Mouse (Mus musculus) neural tube, embryonic 14.5 days (tissue): ENCODE results near the gene Dcst1. TPM values are rescaled to one million over a fixed set of nuclear protein-coding genes. Genes with fewer than 3 reads are reported as not detected.

Source experiments
- ATAC-seq: fragments of 200-750 bp; cut with Nextera tagmentation; 2 replicates; pipeline ENCODE4 v1.8.0; 2017; ENCODE audit warnings: low read depth, mild to moderate bottlenecking, moderate TSS enrichment, moderate library complexity
- H3K27ac ChIP-seq: fragments of 300-500 bp; sonication (generic); 2 replicates; pipeline ENCODE4 v1.5.1; 2014; ENCODE audit warnings: low read depth, mild to moderate bottlenecking, control low read depth, low read length, moderate library complexity, mixed read lengths
- H3K27me3 ChIP-seq: fragments of 300-500 bp; sonication (generic); 2 replicates; pipeline ENCODE4 v1.6.1; 2014; ENCODE audit warnings: low read length; ENCODE audit not compliant: control insufficient read depth, insufficient read depth
- H3K36me3 ChIP-seq: fragments of 300-500 bp; sonication (generic); 2 replicates; pipeline ENCODE4 v1.6.1; 2014; ENCODE audit warnings: low read length, mixed read lengths; ENCODE audit not compliant: control insufficient read depth, insufficient read depth
- H3K4me1 ChIP-seq: fragments of 300-500 bp; sonication (generic); 2 replicates; pipeline ENCODE4 v1.6.1; 2014; ENCODE audit warnings: low read length; ENCODE audit not compliant: control insufficient read depth, insufficient read depth
- H3K4me2 ChIP-seq: fragments of 300-500 bp; sonication (generic); 2 replicates; pipeline ENCODE4 v1.6.1; 2014; ENCODE audit warnings: mild to moderate bottlenecking, low read depth, low read length, control low read depth
- H3K4me3 ChIP-seq: fragments of 300-500 bp; sonication (generic); 2 replicates; pipeline ENCODE4 v1.5.1; 2014; ENCODE audit warnings: low read depth, low read length, control low read depth, mixed read lengths
- H3K9ac ChIP-seq: fragments of 300-500 bp; sonication (generic); replicated peaks from 2 replicates; pipeline ENCODE4 v1.6.1; 2014; ENCODE audit warnings: low read depth, mild to moderate bottlenecking, control low read depth, low read length, mixed read lengths
- H3K9me3 ChIP-seq: fragments of 300-500 bp; sonication (generic); 2 replicates; pipeline ENCODE4 v1.6.1; 2016; ENCODE audit warnings: low read length; ENCODE audit not compliant: control insufficient read depth
- WGBS: fragments of 180-500 bp; shearing (Covaris S2); extraction: QIAGEN DNeasy Blood & Tissue Kit; methylation state at CpG from one replicate; pipeline ENCODE4 v1.1.7; 2014; 5-methylcytosine and 5-hydroxymethylcytosine counted together
- polyA plus RNA-seq: library from polyadenylated mRNA; unstranded; fragments of >200 nt; fragmentation: Nextera tagmentation; extraction: Ambion mirVana; gene quantifications from 2 replicates; pipeline ENCODE4 v1.2.1, GENCODE M21; 2014

The Dcst1 gene
- polyA plus RNA-seq, 1 experiment from 2014 or later = 1.4 TPM

- Histone ChIP-seq H3K27ac (no peak overlapping the region), H3K4me1 (no peaks in the 10 kb centered on the region), H3K4me2 (no peak overlapping the region), H3K4me3 (no peak overlapping the region), H3K9ac (no peak overlapping the region), H3K36me3 (no peaks in the 10 kb centered on the region), H3K27me3 (no peaks in the 10 kb centered on the region), H3K9me3 (no peaks in the 10 kb centered on the region)
- 77% methylated on average over 11 of the region's 12 CpGs for WGBS
- no peak for ATAC-seq
These were observed 19.5 kb upstream of the Dcst1 start for GRCm38 (mm10) chr3:89384331-89385076.

- Histone ChIP-seq H3K9ac (no peak overlapping the region), H3K27ac (no peak overlapping the region), H3K27me3 (no peaks in the 10 kb centered on the region), H3K4me1 (peaks cover 3% of the 10 kb centered on the region; the same call in 1 of the 2 replicates), H3K36me3 (no peaks in the 10 kb centered on the region), H3K4me2 (no peak overlapping the region), H3K4me3 (no peak overlapping the region), H3K9me3 (no peaks in the 10 kb centered on the region)
- no peak for ATAC-seq
- 94% methylated on average over 5 of the region's 5 CpGs for WGBS
These were observed 18.7 kb upstream of the Dcst1 start for GRCm38 (mm10) chr3:89383651-89384255.

- Histone ChIP-seq H3K27me3 (no peaks in the 10 kb centered on the region), H3K9ac (no peak overlapping the region), H3K9me3 (no peaks in the 10 kb centered on the region), H3K36me3 (no peaks in the 10 kb centered on the region), H3K27ac (no peak overlapping the region), H3K4me3 (no peak overlapping the region), H3K4me1 (peaks cover 9% of the 10 kb centered on the region; the same call in 1 of the 2 replicates), H3K4me2 (no peak overlapping the region)
- WGBS = 87% methylated on average over 5 of the region's 5 CpGs
- no peak for ATAC-seq
These were observed 17.9 kb upstream of the Dcst1 start for GRCm38 (mm10) chr3:89382950-89383349.

- H3K9ac ChIP-seq = no peak overlapping the region
- peaks cover 9% of the 10 kb centered on the region; the same call in 1 of the 2 replicates for H3K4me1 ChIP-seq
- no peaks in the 10 kb centered on the region for H3K27me3 ChIP-seq
- no peak overlapping the region for H3K4me3 ChIP-seq
- ATAC-seq = no peak
- H3K9me3 ChIP-seq = no peaks in the 10 kb centered on the region
- 90% methylated on average over 9 of the region's 9 CpGs for whole genome bisulfite sequencing
- no peaks in the 10 kb centered on the region for H3K36me3 ChIP-seq
- no peak overlapping the region for H3K4me2 ChIP-seq
- H3K27ac ChIP-seq = no peak overlapping the region
These were observed 17.2 kb upstream of the Dcst1 start for GRCm38 (mm10) chr3:89382033-89382882.

GRCm38 (mm10) chr3:89381233-89381632 lies 16.2 kb upstream of the Dcst1 start:
- H3K4me2 ChIP-seq = no peak overlapping the region
- H3K27ac ChIP-seq = no peak overlapping the region
- H3K9ac ChIP-seq = no peak overlapping the region
- no peaks in the 10 kb centered on the region for H3K9me3 ChIP-seq
- no peaks in the 10 kb centered on the region for H3K27me3 ChIP-seq
- no peak for ATAC-seq
- 84% methylated on average over 11 of the region's 11 CpGs for WGBS
- H3K36me3 ChIP-seq = no peaks in the 10 kb centered on the region
- no peak overlapping the region for H3K4me3 ChIP-seq
- H3K4me1 ChIP-seq = peaks cover 9% of the 10 kb centered on the region; the same call in 1 of the 2 replicates

GRCm38 (mm10) chr3:89380711-89381110 lies 15.7 kb upstream of the Dcst1 start:
- Histone ChIP-seq H3K36me3 (no peaks in the 10 kb centered on the region), H3K4me3 (no peak overlapping the region), H3K9ac (no peak overlapping the region), H3K9me3 (no peaks in the 10 kb centered on the region), H3K4me2 (no peak overlapping the region), H3K27ac (no peak overlapping the region), H3K27me3 (no peaks in the 10 kb centered on the region), H3K4me1 (peaks cover 9% of the 10 kb centered on the region; the same call in 1 of the 2 replicates)
- no peak for ATAC-seq
- 95% methylated on average over 18 of the region's 18 CpGs for WGBS

- no peak overlapping the region for H3K4me3 ChIP-seq
- H3K4me2 ChIP-seq = no peak overlapping the region
- no peak overlapping the region for H3K9ac ChIP-seq
- no peak for ATAC-seq
- H3K27ac ChIP-seq = no peak overlapping the region
- WGBS = 95% methylated on average over 14 of the region's 14 CpGs
- no peaks in the 10 kb centered on the region for H3K9me3 ChIP-seq
- no peaks in the 10 kb centered on the region for H3K27me3 ChIP-seq
- peaks cover 9% of the 10 kb centered on the region; the same call in 1 of the 2 replicates for H3K4me1 ChIP-seq
- H3K36me3 ChIP-seq = no peaks in the 10 kb centered on the region
These were observed 15.2 kb upstream of the Dcst1 start for GRCm38 (mm10) chr3:89380291-89380690.

GRCm38 (mm10) chr3:89379388-89380131 lies 14.5 kb upstream of the Dcst1 start:
- H3K9me3 ChIP-seq = no peaks in the 10 kb centered on the region
- WGBS = 89% methylated on average over 31 of the region's 31 CpGs
- H3K27me3 ChIP-seq = no peaks in the 10 kb centered on the region
- no peak for ATAC-seq
- H3K27ac ChIP-seq = no peak overlapping the region
- H3K4me1 ChIP-seq = peaks cover 9% of the 10 kb centered on the region; the same call in 1 of the 2 replicates
- H3K36me3 ChIP-seq = no peaks in the 10 kb centered on the region
- peak overlapping the region; percentile 95; the same call in 1 of the 2 replicates for H3K4me2 ChIP-seq
- H3K4me3 ChIP-seq = no peak overlapping the region
- H3K9ac ChIP-seq = no peak overlapping the region
